In genomic region chr3:96219191-96219641, GRCm38 (mm10) we compare ENCODE assay signal across 8 mouse cellular contexts. TPM values are rescaled to one million over a fixed set of nuclear protein-coding genes. Genes with fewer than 3 reads are reported as not detected.
DNase-seq lines count a peak whose midpoint lies in the region; ATAC-seq and TF ChIP-seq lines count a peak whose summit lies in the region.

No protein-coding gene starts in this region.

- peak overlapping the region; percentile 86 for H3K4me2 ChIP-seq in kidney, embryonic 15.5 days

- 0 out of 2 replicates have a peak, but pooled peaks cover 2% of the 10 kb centered on the region for H3K27me3 ChIP-seq in kidney, embryonic 15.5 days

- peaks cover 27% of the 10 kb centered on the region for H3K79me2 ChIP-seq in macrophage (ENCODE audit: inconsistent target)

- peaks cover 35% of the 10 kb centered on the region for H3K4me1 ChIP-seq in kidney, embryonic 15.5 days

- H3K9ac ChIP-seq in kidney, embryonic 15.5 days = peak overlapping the region; percentile 50

- intact Hi-C loops in gastrocnemius, adult 2 months (cut with DNase I) = loop anchor here (5.0 kb wide), 2 partner anchors 47 to 152 kb away; partner anchors contain the start of gene Sf3b4

- peak overlapping the region; percentile 89 for H3K4me3 ChIP-seq in gastrocnemius, adult 2 months
- H3K4me3 ChIP-seq in kidney, embryonic 15.5 days (replicated peaks) = peak overlapping the region; percentile 68
- H3K4me3 ChIP-seq in macrophage (ENCODE audit: inconsistent target) = peak overlapping the region; percentile 74

- peak; percentile 44 for DNase-seq in gastrocnemius, adult 2 months
- DNase-seq in gastrocnemius, adult 8-10 months (ENCODE audit: low spot score in 2 of 2) = no peak
- peak; percentile 36 to 52 for DNase-seq in cerebellum, adult 18-20 months
- peak; percentile 55 to 62 for DNase-seq in spleen, postnatal 36 days (ENCODE audit: low spot score in 2 of 2)
- no peak for DNase-seq in layer of hippocampus, adult 11-12 months (ENCODE audit: low spot score)

- peak overlapping the region; percentile 97 for H3K27ac ChIP-seq in gastrocnemius, adult 2 months
- peak overlapping the region; percentile 100 for H3K27ac ChIP-seq in kidney, embryonic 15.5 days
- H3K27ac ChIP-seq in macrophage = peak overlapping the region; percentile 95

- peak; percentile 40 for TF ChIP-seq CTCF in gastrocnemius, adult 2 months (IDR thresholded peaks at IDR 0.05)

- no peaks in the 10 kb centered on the region for H3K9me3 ChIP-seq in kidney, embryonic 15.5 days (replicated peaks)

- 0 out of 2 replicates have a peak, but pooled peaks have one; percentile 10 for ATAC-seq in granulocyte monocyte progenitor cell, adult 5-6 weeks (replicated peaks; ENCODE audit: poor library complexity, severe bottlenecking)
- ATAC-seq in kidney, embryonic 15.5 days (replicated peaks; ENCODE audit: low FRiP score) = peak; percentile 7; the same call in 1 of the 2 replicates

- no peaks in the 10 kb centered on the region for H3K36me3 ChIP-seq in kidney, embryonic 15.5 days
- H3K36me3 ChIP-seq in macrophage (ENCODE audit: inconsistent target) = no peaks in the 10 kb centered on the region

- WGBS in kidney, embryonic 15.5 days = 0% methylated on average over 12 of the region's 12 CpGs
- WGBS in macrophage (ENCODE audit: missing documents) = under 1% methylated on average over 12 of the region's 12 CpGs

RNA-seq across cellular contexts. Expression of gene Bola1, which starts 0.3 kb away (rescaled TPM):
- 10 to 100 TPM; 24.5 to 29.3 TPM for total RNA-seq in gastrocnemius, adult 2 months (2021)
- total RNA-seq in gastrocnemius, adult 8-10 months (2022) = 10 to 100 TPM; 21.8 to 30.6 (median 25.6) TPM
- 9.4 and 44.0 TPM in 2 replicates for total RNA-seq in granulocyte monocyte progenitor cell, adult 5-6 weeks (2014; fragmentation: Nextera tagmentation)
- 45.3 and 56.0 TPM in 2 replicates for total RNA-seq in granulocyte monocyte progenitor cell, adult 5-6 weeks (2017)
- 55.2 and 59.4 TPM in 2 replicates for polyA plus RNA-seq in kidney, embryonic 15.5 days (2015; fragmentation: Nextera tagmentation; extraction: Ambion mirVana)
- 1 to 10 TPM in 9 of 26 experiments, not detected in 17; 1.0 to 4.6 (median 3.0) TPM for total RNA-seq in macrophage (2018; cell fraction: chromatin; rRNA removed)
- 10 to 100 TPM in 21 of 26 experiments, 1 to 10 TPM in 5; 7.3 to 20.6 (median 13.0) TPM for total RNA-seq in macrophage (2018; cell fraction: cytosol; rRNA removed)
- 1 to 10 TPM in 21 of 26 experiments, under 1 TPM in 1, not detected in 4; 0.85 to 9.4 (median 2.4) TPM for total RNA-seq in macrophage (2018; cell fraction: nucleus; rRNA removed)
- polyA plus RNA-seq in macrophage (2018) = 5.3 to 18.4 TPM (median 17.6 TPM) in 3 replicates

RNA-seq across cellular contexts. Expression of gene Hist2h2ab, which starts 0.4 kb away (rescaled TPM):
- 1 to 10 TPM in 1 of 2 experiments, under 1 TPM in 1; 0.87 to 1.2 TPM for total RNA-seq in gastrocnemius, adult 2 months (2021)
- 1 to 10 TPM in 2 of 4 experiments, under 1 TPM in 1, not detected in 1; 0.65 to 2.3 (median 1.3) TPM for total RNA-seq in gastrocnemius, adult 8-10 months (2022)
- 2.9 and 4.4 TPM in 2 replicates for total RNA-seq in granulocyte monocyte progenitor cell, adult 5-6 weeks (2014; fragmentation: Nextera tagmentation)
- 239 TPM in 2 replicates for total RNA-seq in granulocyte monocyte progenitor cell, adult 5-6 weeks (2017)
- polyA plus RNA-seq in kidney, embryonic 15.5 days (2015; fragmentation: Nextera tagmentation; extraction: Ambion mirVana) = 0.86 and 0.90 TPM in 2 replicates
- 1 to 10 TPM in 10 of 26 experiments, not detected in 16; 3.3 to 9.5 (median 4.8) TPM for total RNA-seq in macrophage (2018; cell fraction: chromatin; rRNA removed)
- total RNA-seq in macrophage (2018; cell fraction: cytosol; rRNA removed) = 1 to 10 TPM in 22 of 26 experiments, under 1 TPM in 3, not detected in 1; 0.75 to 6.4 (median 2.1) TPM
- total RNA-seq in macrophage (2018; cell fraction: nucleus; rRNA removed) = 1 to 10 TPM in 16 of 26 experiments, not detected in 10; 2.0 to 9.6 (median 4.5) TPM
- not detected in 3 replicates for polyA plus RNA-seq in macrophage (2018)

RNA-seq across cellular contexts. Expression of gene Hist2h2ac, which starts 1.5 kb away (rescaled TPM):
- 10 to 100 TPM in 1 of 2 experiments, 1 to 10 TPM in 1; 8.4 to 10.2 TPM for total RNA-seq in gastrocnemius, adult 2 months (2021)
- total RNA-seq in gastrocnemius, adult 8-10 months (2022) = 10 to 100 TPM in 2 of 4 experiments, 1 to 10 TPM in 2; 4.4 to 13.7 (median 9.9) TPM
- 11.4 and 41.6 TPM in 2 replicates for total RNA-seq in granulocyte monocyte progenitor cell, adult 5-6 weeks (2014; fragmentation: Nextera tagmentation)
- total RNA-seq in granulocyte monocyte progenitor cell, adult 5-6 weeks (2017) = 2,701 and 3,178 TPM in 2 replicates
- 10.8 and 11.3 TPM in 2 replicates for polyA plus RNA-seq in kidney, embryonic 15.5 days (2015; fragmentation: Nextera tagmentation; extraction: Ambion mirVana)
- 100 to 1,000 TPM in 3 of 26 experiments, 10 to 100 TPM in 22, 1 to 10 TPM in 1; 8.5 to 162 (median 33.3) TPM for total RNA-seq in macrophage (2018; cell fraction: chromatin; rRNA removed)
- total RNA-seq in macrophage (2018; cell fraction: cytosol; rRNA removed) = 100 to 1,000 TPM in 1 of 26 experiments, 10 to 100 TPM in 24, 1 to 10 TPM in 1; 8.8 to 103 (median 28.1) TPM
- total RNA-seq in macrophage (2018; cell fraction: nucleus; rRNA removed) = 100 to 1,000 TPM in 4 of 26 experiments, 10 to 100 TPM in 20, 1 to 10 TPM in 2; 7.5 to 119 (median 24.2) TPM
- polyA plus RNA-seq in macrophage (2018) = not detected in 3 replicates

RNA-seq across cellular contexts. Expression of gene Hist2h2be, which starts 1.7 kb away (rescaled TPM):
- total RNA-seq in gastrocnemius, adult 2 months (2021) = 1 to 10 TPM; 5.2 to 6.1 TPM
- 1 to 10 TPM; 4.3 to 5.9 (median 5.2) TPM for total RNA-seq in gastrocnemius, adult 8-10 months (2022)
- total RNA-seq in granulocyte monocyte progenitor cell, adult 5-6 weeks (2014; fragmentation: Nextera tagmentation) = 5.1 and 11.2 TPM in 2 replicates
- total RNA-seq in granulocyte monocyte progenitor cell, adult 5-6 weeks (2017) = 3.3 and 4.4 TPM in 2 replicates
- 12.2 and 12.6 TPM in 2 replicates for polyA plus RNA-seq in kidney, embryonic 15.5 days (2015; fragmentation: Nextera tagmentation; extraction: Ambion mirVana)
- total RNA-seq in macrophage (2018; cell fraction: chromatin; rRNA removed) = 10 to 100 TPM in 6 of 26 experiments, 1 to 10 TPM in 14, under 1 TPM in 5, not detected in 1; 0.31 to 20.2 (median 2.9) TPM
- 10 to 100 TPM in 2 of 26 experiments, 1 to 10 TPM in 24; 4.6 to 10.5 (median 6.7) TPM for total RNA-seq in macrophage (2018; cell fraction: cytosol; rRNA removed)
- total RNA-seq in macrophage (2018; cell fraction: nucleus; rRNA removed) = 10 to 100 TPM in 9 of 26 experiments, 1 to 10 TPM in 16, under 1 TPM in 1; 0.82 to 40.9 (median 7.9) TPM
- polyA plus RNA-seq in macrophage (2018) = 5.7 to 13.3 TPM (median 6.8 TPM) in 3 replicates

RNA-seq across cellular contexts. Expression of gene Hist2h3c2, which starts 19.7 kb away (rescaled TPM):
- 1 to 10 TPM; 5.4 to 5.6 TPM for total RNA-seq in gastrocnemius, adult 2 months (2021)
- total RNA-seq in gastrocnemius, adult 8-10 months (2022) = 1 to 10 TPM; 2.6 to 7.1 (median 4.9) TPM
- total RNA-seq in granulocyte monocyte progenitor cell, adult 5-6 weeks (2014; fragmentation: Nextera tagmentation) = 35.5 and 102 TPM in 2 replicates
- 160 and 202 TPM in 2 replicates for total RNA-seq in granulocyte monocyte progenitor cell, adult 5-6 weeks (2017)
- polyA plus RNA-seq in kidney, embryonic 15.5 days (2015; fragmentation: Nextera tagmentation; extraction: Ambion mirVana) = 7.9 TPM in 2 replicates
- total RNA-seq in macrophage (2018; cell fraction: chromatin; rRNA removed) = 10 to 100 TPM in 1 of 26 experiments, 1 to 10 TPM in 17, not detected in 8; 1.0 to 20.9 (median 3.0) TPM
- 10 to 100 TPM in 12 of 26 experiments, 1 to 10 TPM in 14; 4.0 to 26.3 (median 8.5) TPM for total RNA-seq in macrophage (2018; cell fraction: cytosol; rRNA removed)
- 10 to 100 TPM in 3 of 26 experiments, 1 to 10 TPM in 20, under 1 TPM in 2, not detected in 1; 0.63 to 20.6 (median 3.2) TPM for total RNA-seq in macrophage (2018; cell fraction: nucleus; rRNA removed)
- 2.4 to 4.9 TPM (median 3.8 TPM) in 3 replicates for polyA plus RNA-seq in macrophage (2018)

Comparison
In these comparisons a context has a peak if more than half of its experiments do, and no peak if none do; other contexts are left out.
1. DNase-seq: peak in gastrocnemius, adult 2 months (single experiment), cerebellum, adult 18-20 months (2 of 2) and spleen, postnatal 36 days (2 of 2); none in gastrocnemius, adult 8-10 months (0 of 2) and layer of hippocampus, adult 11-12 months (single experiment).
2. Peak in every context shown above with its lines, with median percentiles within 50 percentile points of each other: H3K27ac ChIP-seq and H3K4me3 ChIP-seq.